Mouse (Mus musculus) lung, adult 2 months (tissue): ENCODE results near the gene Cdkal1. TPM values are rescaled to one million over a fixed set of nuclear protein-coding genes. Genes with fewer than 3 reads are reported as not detected.

Experiments
- DNase-seq: peaks from one replicate; pipeline ENCODE4 v3.0.0; 2022
- H3K4me1 ChIP-seq: fragments of 200-500 bp; 2 replicates; pipeline ENCODE4 v1.6.1; 2011; ENCODE audit warnings: low read length; ENCODE audit not compliant: control insufficient read depth, insufficient read depth
- H3K4me3 ChIP-seq: fragments of 200-500 bp; replicated peaks from 2 replicates; pipeline ENCODE3; 2011; ENCODE audit warnings: low read depth, mild to moderate bottlenecking, control low read depth, low read length; ENCODE audit errors: extremely low read depth
- CTCF ChIP-seq: fragments of 200-500 bp; IDR thresholded peaks from 2 replicates; pipeline ENCODE4 v1.5.1; 2011; ENCODE audit warnings: mild to moderate bottlenecking, low read length, control low read depth; ENCODE audit not compliant: insufficient read depth
- POLR2A ChIP-seq: fragments of 200-500 bp; IDR thresholded peaks from 2 replicates; pipeline ENCODE4 v1.6.1; 2011; ENCODE audit warnings: low read depth, mild to moderate bottlenecking, control low read depth, low read length, borderline replicate concordance; ENCODE audit errors: extremely low read depth
- whole genome bisulfite sequencing: fragments of 180-500 bp; shearing (Covaris S2); methylation state at CpG from one replicate; pipeline ENCODE4 v1.1.7; 2018; 5-methylcytosine and 5-hydroxymethylcytosine counted together
- polyA plus RNA-seq: library from polyadenylated mRNA; depleted of rRNA; stranded (reverse); fragments of >200 nt; gene quantifications from 2 replicates; pipeline ENCODE4 v1.2.3, GENCODE M21; 2012

Gene Cdkal1
- polyA plus RNA-seq, 1 experiment: 2.6 TPM

- 63% methylated on average over 11 of the region's 11 CpGs for WGBS
- 0 out of 2 replicates have a peak, but pooled peaks cover 2% of the 10 kb centered on the region for H3K4me1 ChIP-seq
- TF ChIP-seq POLR2A (no peak), CTCF (no peak)
- DNase-seq: no peak
- no peak overlapping the region for H3K4me3 ChIP-seq
Measured at GRCm38 (mm10) chr13:29655841-29656365, 199.6 kb downstream of the Cdkal1 start.

- 0 out of 2 replicates have a peak, but pooled peaks cover 2% of the 10 kb centered on the region for H3K4me1 ChIP-seq
- H3K4me3 ChIP-seq: no peak overlapping the region
- TF ChIP-seq CTCF: no peak
- TF ChIP-seq POLR2A: no peak
- WGBS: 74% methylated on average over 4 of the region's 4 CpGs
- no peak for DNase-seq
Measured at GRCm38 (mm10) chr13:29653407-29653806, 202.1 kb downstream of the Cdkal1 start.

- H3K4me3 ChIP-seq: no peak overlapping the region
- TF ChIP-seq POLR2A (no peak), CTCF (no peak)
- 61% methylated on average over 6 of the region's 6 CpGs for WGBS
- peak; percentile 31 for DNase-seq
- 0 out of 2 replicates have a peak, but pooled peaks cover 2% of the 10 kb centered on the region for H3K4me1 ChIP-seq
Measured at GRCm38 (mm10) chr13:29652791-29653190, 202.7 kb downstream of the Cdkal1 start.

GRCm38 (mm10) chr13:29650576-29651236, 204.8 kb downstream of the Cdkal1 start:
- H3K4me3 ChIP-seq: no peak overlapping the region
- TF ChIP-seq CTCF: no peak
- no peak for TF ChIP-seq POLR2A
- 77% methylated on average over 6 of the region's 6 CpGs for WGBS

GRCm38 (mm10) chr13:29649593-29649992, 205.9 kb downstream of the Cdkal1 start:
- no peak overlapping the region for H3K4me3 ChIP-seq
- peaks cover 2% of the 10 kb centered on the region; the same call in 1 of the 2 replicates for H3K4me1 ChIP-seq
- 54% methylated on average over 2 of the region's 2 CpGs for WGBS
- TF ChIP-seq POLR2A (no peak), CTCF (no peak)
- no peak for DNase-seq

More at GRCm38 (mm10) chr13:29650576-29651236, 204.8 kb downstream of the Cdkal1 start:
- H3K4me1 ChIP-seq: peaks cover 2% of the 10 kb centered on the region; the same call in 1 of the 2 replicates
- no peak for DNase-seq

- H3K4me1 ChIP-seq: no peaks in the 10 kb centered on the region; the same call in 1 of the 2 replicates
- 95% methylated on average over 2 of the region's 2 CpGs for WGBS
- TF ChIP-seq CTCF (no peak), POLR2A (no peak)
- H3K4me3 ChIP-seq: no peak overlapping the region
- DNase-seq: no peak
Measured at GRCm38 (mm10) chr13:29642226-29642625, 213.2 kb downstream of the Cdkal1 start.

GRCm38 (mm10) chr13:29641200-29641599, 214.3 kb downstream of the Cdkal1 start:
- DNase-seq: no peak
- no peak for TF ChIP-seq CTCF
- TF ChIP-seq POLR2A: no peak
- Histone ChIP-seq H3K4me3 (no peak overlapping the region), H3K4me1 (no peaks in the 10 kb centered on the region)
- 75% methylated on average over 5 of the region's 5 CpGs for WGBS

GRCm38 (mm10) chr13:29640186-29640585, 215.3 kb downstream of the Cdkal1 start:
- TF ChIP-seq CTCF (no peak), POLR2A (no peak)
- H3K4me3 ChIP-seq: no peak overlapping the region
- 82% methylated on average over 1 of the region's 1 CpGs for WGBS
- DNase-seq: no peak
- no peaks in the 10 kb centered on the region for H3K4me1 ChIP-seq

GRCm38 (mm10) chr13:29638303-29638702, 217.2 kb downstream of the Cdkal1 start:
- 69% methylated on average over 4 of the region's 4 CpGs for WGBS
- TF ChIP-seq POLR2A (no peak), CTCF (no peak)
- DNase-seq: no peak

GRCm38 (mm10) chr13:29637788-29638187, 217.7 kb downstream of the Cdkal1 start:
- Histone ChIP-seq H3K4me3 (no peak overlapping the region), H3K4me1 (no peaks in the 10 kb centered on the region)
- TF ChIP-seq POLR2A: no peak
- 20% methylated on average over 6 of the region's 6 CpGs for WGBS
- DNase-seq: no peak

More at GRCm38 (mm10) chr13:29638303-29638702, 217.2 kb downstream of the Cdkal1 start:
- Histone ChIP-seq H3K4me3 (no peak overlapping the region), H3K4me1 (no peaks in the 10 kb centered on the region)
